Mouse (Mus musculus) CD8-positive naive resting alpha-beta T cell, adult 2 months (primary cell): ENCODE data around the gene Siva1.

Source experiments
- DNase-seq, 2 experiments: peaks; one replicate each; pipeline ENCODE4 v3.0.0; 2022; ENCODE audit warnings: low read depth in 2 of 2, low spot score in 2 of 2

Gene Siva1

DNA sequence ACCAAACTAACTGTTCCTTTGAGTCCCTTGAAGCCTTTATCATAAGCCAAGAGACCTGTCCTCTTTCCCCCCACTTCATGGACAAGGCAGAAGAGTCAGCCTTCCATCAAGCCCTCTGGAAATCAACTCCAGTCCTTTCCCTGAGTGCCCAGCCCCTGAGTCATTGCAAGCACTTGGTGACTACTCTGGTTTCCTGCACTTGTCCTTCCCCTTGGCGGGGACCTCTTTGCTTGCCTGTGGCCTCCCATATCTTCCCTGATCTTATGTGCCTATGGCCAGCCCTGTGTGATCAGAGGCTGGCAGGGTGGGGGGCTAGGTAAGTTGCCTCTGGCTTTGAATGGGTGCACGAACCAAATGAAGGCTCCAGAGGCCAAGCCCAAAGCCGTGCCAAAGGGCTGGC is 22.6 kb upstream of the Siva1 start:
- no peak for DNase-seq

DNA sequence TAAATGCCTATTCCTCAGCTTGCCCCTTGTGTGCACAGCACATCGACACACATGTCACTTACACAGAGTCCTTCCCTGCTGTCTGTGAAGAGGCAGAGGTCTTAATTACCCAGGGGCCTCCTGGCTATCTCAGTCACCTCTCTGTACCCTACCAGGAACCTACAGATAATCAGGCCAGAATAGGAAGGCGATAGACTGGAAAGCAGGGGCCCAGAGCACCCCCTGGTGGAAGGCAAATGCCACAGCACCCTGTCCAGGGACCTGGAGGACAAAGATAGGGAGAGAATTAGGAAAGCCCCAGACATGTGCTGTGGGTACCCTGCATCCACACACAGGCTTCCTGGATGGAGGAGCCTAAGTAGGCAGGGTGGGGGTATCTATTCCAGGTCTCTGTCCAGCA is 20.7 kb upstream of the Siva1 start:
- DNase-seq, result peak; percentile 48 to 66

DNA sequence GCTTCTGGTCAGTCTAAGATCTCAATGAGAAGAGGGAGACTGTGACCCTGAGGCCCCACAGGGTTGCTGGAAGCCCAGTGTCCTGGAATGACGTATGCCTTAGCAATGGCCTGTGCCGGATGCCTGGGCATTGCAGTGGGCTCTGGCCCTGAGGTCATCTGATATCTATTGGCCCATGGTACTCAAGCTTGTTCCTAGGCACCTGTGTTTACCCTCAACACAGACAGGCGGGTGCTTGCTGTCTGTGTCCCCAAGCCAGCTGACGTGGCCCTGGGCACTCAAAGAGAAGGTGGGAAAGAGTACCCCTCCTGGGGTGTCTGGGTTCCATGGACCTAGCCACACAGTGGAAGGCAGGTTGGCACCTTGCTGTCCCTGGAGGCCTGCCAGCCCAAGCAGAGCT is 18.8 kb upstream of the Siva1 start:
- no peak for DNase-seq

DNA sequence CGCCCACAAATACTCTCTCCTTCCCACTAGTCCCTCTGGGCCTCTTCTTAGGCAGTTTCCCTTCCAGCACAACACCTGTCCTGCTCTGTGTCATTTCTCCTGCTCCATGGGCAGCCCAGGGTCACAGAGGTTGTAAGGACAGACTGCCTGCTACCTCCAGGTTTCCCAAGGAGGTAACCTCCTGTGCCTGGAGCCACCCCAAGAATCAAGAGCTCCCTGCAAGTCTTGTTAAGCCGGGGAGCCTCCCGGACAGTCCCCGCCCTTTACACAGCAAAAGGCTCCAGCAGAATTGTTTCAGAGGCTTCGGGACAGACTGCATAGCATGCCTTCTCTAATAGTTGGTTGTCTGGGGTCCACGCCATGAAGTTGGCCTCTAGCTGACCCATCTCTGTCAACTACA is 18.0 kb upstream of the Siva1 start:
- no peak for DNase-seq

DNA sequence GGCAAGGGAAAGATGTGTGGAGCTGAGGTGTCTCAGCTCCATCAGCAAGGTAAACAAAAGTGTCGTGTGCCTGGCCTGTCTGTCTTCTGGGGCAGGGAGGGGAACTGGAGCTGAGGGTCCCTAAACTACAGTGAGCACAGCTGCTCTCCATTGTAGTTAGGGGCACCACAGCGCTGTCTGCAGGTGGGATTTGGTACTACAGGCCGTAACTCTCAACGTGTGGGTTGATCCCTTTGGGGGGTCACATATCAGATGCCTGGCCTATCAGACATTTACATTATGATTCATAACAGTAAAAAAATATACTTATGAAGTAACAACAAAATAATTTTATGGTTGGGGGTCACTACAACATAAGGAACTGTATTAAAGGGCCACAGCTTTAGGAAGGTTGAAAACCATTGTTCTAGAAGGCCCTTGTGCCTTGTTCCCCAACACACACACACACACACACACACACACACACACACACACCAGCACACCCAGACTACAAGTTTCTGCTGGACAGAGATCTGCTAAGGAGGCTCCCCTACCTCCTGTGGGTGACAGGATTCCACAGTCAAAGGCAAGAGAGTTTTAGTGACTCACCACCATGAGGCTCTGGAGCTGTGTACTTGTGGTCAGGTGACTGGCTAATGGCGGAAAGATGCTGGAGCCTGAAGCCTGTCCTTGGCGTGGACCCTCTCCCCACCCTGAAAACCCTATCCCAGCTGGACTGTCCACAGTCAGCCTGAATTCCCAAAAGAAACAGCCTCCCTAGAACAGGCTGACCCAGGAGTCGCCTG is 17.2 kb upstream of the Siva1 start:
- no peak for DNase-seq

DNA sequence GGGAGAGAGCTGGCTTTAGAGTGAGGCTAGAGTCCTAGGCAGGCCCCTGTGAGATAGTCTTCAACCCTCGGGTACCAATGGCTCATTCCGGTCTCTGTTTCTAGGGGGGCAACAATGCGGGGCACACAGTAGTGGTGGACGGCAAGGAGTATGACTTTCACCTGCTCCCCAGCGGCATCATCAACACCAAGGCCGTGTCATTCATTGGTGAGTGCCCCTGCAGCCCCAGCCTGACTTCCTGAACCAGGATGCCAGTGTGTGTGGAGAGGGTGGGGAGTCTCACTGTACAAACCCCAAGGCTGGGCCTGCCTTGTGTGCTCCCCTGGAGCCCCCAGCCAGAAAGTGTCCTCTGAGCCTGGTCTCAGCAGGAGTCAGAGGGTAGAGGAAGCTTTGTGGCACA is 16.3 kb upstream of the Siva1 start:
- no peak for DNase-seq

DNA sequence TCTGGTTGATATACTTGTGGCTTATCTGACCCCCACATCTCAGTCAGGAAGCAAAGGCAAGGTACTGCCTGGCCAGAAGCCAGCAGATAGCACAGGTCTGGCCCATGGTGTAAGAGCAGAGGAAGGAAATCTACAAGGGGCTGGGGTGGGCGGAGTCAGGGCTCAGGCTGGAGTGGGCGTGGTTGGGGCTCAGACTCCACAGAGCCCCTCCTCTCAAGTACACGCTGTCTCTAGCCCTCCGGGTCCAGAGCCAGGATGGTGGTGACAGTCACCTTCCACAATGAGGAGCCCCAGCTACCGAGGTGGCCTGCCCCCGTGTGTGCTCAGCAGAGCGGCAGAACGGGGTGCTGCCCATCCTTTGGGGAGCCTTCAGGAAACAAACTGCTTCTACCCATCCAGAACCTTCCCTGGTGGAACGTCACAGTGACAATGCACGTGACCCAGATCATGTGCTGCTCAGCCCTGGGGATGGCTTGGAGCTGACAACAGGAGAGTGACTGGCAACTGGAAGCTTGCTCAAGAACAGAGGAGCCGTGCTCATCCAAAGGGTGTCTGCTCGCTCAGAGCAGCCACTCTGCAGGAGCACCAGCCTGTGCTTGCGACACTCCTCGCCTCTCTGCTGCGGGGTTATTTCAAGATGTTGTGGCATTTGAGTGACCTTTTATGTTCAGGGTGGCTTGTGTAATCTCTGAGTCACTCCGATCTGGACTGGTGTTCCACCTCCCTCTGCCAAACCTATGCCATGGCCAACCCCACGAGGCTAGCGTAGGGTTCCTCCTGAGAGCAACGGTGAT is 15.4 kb upstream of the Siva1 start:
- no peak for DNase-seq

DNA sequence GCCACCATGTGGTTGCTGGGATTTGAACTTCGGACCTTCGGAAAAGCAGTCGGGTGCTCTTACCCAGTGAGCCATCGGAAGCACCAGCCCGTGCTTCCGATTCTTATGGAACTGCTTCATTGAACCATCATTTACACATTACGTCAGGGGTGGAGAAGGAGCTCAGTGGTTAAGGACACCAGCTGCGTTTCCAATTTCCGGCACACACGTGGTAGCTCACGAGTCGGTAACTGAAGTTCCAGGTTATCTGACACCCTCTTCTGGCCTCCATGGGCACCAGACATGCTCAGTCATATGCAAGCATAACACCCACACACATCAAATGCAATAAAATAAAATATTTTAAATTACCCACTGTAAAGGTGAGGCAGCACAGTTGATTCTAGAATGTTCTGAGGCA is 14.4 kb upstream of the Siva1 start:
- DNase-seq, result no peak

DNA sequence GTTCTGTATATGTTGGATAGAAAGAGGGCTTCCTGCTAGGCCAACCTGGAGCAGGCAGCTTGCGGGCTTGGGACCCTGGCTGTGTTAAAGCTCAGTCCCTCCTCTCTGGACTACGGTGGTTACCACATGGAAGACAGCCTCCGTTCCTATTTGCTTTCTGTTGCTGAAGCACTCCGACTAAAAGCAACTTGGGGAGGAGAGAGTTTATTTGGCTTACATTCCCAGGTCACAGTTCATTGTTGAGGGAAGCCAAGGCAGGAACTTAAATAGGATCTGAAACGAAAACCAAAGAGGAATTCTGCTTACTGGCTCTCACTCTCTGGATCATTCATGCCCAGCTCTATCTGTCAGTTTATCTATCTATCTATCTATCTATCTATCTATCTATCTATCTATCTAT is 13.7 kb upstream of the Siva1 start:
- DNase-seq, result no peak

DNA sequence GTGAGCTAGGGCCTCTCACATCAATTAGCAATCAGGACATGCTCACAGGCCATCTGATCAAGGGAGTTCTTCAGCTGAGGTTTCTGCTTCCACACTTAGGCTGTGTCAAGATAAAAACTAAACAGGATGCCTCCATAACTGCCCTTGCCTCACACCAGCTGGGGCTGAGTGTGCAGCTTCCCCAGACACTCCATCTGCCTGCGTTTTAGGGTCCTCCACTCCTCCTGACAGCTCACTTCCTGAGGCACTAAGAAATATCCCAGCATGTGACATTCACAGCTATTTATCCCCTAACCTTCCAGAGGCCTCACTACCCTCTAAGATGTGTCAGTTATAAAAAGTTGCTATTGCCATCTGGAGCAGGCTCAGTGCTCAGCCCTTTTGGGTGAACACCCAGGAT is 13.0 kb upstream of the Siva1 start:
- DNase-seq, result no peak

DNA sequence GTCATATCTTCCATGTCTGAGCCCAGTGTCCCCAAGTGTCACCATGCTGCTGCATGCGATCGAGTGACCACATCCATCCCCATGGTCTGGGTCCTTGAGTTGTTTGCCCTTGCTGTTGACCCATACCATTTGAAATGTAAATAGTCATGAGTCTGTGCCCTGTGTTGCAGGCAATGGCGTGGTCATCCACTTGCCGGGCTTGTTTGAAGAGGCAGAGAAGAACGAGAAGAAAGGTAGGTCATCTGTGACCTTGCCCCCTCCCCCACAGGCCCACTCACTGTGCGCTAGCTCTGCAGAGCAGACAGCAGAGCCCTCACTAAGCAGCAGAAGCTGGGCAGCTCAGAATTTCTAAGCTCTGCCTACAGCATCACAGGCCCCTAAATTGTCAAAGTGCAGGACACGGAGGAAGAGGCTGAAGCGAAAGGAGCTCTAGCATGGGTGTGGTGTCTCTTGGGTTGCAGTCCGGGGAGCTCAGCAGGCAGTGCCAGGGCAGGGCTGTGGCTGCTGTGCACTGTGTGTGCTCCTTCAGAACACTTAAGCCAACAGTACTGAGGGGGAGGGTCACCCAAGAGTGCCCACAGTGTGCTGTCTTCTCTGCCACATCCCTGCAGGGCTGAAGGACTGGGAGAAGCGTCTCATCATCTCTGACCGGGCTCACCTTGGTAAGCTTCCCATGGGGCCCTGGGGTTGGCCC is 12.2 kb upstream of the Siva1 start:
- DNase-seq, result no peak

DNA sequence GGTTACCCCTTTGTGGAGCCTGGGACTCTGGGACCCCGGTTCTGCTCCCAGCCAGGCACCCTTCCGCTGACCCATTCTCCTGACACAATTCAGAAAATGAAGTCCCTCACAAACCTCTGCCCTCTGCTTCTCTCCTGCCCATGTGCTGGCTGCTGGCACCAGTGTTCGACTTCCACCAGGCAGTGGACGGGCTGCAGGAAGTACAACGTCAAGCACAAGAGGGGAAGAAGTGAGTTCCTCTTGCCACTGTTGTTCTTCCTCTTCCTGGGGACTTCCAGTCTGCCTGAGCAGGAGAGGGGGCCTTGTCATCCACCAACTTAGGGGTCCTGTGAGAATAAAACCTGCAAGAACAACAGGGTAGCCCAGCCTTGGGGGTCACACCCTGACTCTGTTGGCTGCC is 11.6 kb upstream of the Siva1 start:
- DNase-seq, result no peak

DNA sequence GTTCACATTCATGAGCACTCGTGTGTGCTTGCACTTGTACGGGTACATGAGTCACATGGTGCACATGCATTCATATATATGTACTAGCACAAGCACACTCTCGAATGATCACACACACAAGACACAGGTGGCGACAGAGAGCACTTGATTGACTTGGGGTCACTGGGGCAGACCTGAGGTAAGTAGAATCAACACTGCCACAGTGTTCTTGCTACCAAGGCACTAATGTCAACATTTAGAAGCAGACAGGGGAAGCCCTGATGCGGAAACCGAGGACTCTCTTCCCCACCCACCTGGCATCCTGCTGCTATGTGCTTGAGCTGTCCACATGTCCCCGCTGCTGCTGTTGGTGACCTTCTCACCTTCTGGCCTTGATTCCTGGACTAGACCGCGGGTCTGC is 10.8 kb upstream of the Siva1 start:
- no peak for DNase-seq

DNA sequence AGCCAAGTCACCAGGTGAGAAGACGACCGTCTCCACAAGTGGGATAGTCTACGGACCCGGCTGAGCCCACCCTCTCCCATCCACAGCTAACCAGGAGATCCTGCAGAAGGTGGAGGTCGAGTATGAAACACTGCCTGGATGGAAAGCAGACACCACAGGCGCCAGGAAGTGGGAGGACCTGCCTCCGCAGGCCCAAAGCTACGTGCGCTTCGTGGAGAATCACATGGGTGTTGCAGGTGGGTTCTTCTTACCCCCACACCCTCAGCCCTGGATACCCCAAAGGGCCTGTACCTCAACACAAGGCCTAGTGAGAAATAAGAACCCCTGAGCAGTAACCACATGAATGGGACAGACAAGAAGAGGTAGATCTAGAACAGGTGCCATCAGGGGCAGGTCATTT is 5.0 kb upstream of the Siva1 start:
- no peak for DNase-seq

DNA sequence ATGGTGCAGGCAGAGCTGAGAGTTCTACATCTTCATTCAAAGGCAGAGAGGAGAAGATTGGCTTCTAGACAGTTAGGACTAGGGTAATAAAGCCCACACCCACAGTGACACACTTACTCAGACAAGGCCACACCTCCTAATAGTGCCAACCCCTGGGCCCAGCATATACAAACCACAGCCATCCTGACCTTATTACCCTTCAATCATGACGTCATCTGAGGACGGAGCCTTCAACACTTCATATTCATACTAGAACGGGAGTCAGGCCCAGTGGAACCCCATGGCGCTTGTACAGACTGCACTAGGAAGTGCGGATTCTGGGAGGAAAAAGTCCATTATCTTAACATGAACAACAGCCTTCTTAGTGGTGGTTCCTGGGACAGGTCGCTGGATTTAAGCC is 1.4 kb upstream of the Siva1 start:
- no peak for DNase-seq

DNA sequence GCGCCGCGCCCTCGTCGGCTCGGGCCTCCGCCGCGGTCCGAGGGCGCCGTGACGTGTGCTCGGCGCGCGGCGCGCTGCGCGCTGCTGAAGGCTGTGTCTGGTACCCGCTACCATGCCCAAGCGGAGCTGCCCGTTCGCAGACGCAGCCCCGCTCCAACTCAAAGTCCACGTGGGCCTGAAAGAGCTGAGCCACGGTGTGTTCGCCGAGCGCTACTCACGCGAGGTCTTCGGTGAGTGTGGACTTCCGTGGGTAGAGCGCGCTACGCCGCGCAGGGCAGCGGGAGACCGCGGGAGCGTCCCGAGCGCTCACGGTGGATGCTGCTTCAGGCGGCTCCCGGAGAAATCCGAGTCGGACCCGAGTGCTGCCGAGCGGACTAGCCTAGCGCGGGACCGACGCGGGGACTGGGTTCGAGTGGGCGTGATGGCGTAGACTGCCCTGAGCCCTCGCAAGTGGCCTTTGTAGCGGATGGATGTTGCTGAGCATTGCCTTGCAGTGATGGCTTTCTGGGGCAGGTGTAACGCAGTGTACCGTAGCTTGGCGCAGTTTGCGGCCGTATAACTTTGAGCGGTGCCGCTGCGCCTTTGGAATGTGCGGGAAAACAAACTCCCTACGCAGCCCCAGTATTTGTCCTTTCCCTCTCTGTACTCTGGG is 502 bp downstream of the Siva1 start:
- no peak for DNase-seq

DNA sequence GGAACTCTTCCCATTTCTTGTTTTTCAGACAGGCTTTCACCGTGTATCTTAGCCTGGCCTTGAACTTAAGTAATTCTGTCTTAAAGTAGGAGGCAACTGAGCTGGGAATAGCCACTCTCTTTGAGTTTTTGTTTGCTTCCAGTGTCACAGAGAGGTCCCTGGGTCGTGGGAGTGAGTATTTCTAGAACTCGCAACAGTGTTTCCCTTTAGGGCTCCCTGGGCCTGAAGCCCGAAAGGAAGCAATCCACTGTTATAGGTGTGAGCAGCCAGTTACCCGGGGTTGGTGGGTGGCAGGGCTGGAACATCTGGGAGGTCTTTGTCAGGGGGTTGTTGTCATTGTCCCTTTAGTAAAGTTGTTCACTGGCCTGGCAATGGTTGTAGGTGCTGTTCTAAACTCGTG is 1.7 kb downstream of the Siva1 start:
- DNase-seq, result no peak

DNA sequence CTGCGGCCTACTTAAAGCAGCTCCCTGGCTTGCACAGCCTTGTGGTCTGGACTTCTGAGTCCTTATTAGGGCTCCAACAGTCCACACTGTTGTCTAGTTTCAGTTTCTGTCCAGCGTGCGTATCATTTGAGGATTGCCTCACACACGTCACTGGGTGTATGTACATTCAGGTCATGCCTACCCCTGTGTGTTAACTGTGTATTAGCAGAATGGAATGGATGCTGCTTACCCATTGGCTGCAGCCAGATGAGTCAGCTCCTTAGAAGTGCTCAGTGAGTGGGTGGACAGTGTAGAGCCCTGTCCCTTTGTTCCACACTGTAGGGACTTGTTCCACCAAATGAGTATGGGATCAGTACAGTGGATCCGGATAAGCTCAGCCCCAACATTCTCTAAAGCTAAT is 3.6 kb downstream of the Siva1 start:
- DNase-seq, result no peak

DNA sequence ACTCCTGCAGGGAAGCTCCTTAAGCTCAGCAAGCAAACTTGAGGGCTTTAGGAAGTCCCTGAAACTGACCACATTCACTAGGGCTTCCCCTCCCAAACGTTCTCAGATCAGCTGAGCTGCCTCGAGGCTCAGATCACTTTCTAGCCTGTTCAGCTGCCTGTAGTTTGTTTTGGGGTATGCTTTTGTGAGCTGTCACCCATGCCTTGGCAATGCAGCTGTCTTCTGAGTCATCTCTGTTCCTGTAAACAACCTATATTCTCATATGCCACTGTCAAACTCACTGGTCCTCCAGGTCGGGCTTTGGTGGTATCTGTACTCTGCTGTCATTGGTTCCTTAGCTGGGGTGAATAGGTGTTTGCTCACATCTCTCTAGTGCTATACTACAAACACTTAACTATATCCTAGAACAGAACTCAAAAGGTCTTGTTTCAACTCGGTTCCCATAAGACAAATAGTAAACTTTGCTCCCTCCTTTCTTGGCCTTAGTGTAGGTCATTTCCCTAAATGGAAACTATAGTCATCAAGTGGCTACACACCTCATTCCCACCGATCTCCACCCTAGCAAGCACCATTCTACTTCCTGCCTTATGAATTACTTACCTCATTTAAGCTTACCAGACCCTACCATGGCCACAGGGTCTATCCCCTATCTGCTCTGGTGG is 7.4 kb downstream of the Siva1 start:
- no peak for DNase-seq

DNA sequence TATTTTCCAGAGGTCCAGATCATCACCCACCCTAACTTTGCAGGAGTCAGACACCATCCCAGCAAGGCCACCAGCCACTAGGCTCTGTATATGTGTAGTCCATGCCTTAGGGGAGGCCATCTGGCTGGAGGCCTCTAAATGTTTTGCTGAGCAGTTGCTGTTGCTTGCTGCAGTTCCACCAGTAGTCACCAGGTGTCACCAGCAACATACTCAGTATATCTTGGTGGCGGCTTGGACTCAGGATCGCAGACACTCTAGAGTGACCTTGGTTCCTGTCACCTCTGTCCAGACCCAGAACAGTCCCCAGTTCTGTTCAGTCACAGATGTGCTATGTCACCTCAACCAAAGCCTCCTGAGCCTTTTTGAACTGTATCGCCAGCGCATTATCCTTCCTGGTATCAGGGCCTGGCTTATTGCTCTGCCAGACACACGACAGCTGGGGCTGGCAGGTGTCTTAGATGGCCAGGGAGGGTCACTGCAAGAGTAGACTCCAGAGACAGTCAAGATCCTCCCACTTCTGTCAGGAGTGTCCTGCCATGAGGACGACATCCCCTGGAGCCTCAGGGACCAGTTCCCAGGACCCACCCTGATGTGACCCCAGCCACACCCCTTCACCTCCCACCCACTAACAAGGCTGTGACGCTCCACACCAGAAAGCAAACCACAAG is 8.8 kb downstream of the Siva1 start:
- DNase-seq, result peak; percentile 64 to 74

DNA sequence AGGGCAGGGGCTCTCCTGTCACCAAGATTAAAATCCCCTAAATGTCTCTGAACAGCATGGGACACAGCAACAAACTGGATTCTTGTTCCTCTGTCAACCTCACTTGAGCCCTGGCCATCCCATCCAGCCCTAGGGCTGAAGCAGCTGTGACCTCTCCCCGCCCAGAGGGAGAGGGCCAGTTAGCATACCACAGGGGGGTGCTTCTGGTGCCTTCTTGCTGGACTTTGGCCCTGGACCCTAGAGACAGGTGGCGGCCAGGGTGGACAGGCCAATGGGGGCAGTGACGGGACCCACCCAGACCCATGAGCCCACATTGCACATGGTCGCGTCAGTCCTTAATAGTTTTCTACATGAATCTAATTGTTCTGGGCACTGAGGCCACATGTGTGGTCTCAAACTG is 9.6 kb downstream of the Siva1 start:
- DNase-seq, result no peak
